Mouse (Mus musculus): ENCODE data around the gene Tlr3. TPM values are rescaled to one million over a fixed set of nuclear protein-coding genes. Genes with fewer than 3 reads are reported as not detected.

Gene Tlr3
- polyA plus RNA-seq, 1 experiment from 2014 or later, result 1.1 TPM

DNA sequence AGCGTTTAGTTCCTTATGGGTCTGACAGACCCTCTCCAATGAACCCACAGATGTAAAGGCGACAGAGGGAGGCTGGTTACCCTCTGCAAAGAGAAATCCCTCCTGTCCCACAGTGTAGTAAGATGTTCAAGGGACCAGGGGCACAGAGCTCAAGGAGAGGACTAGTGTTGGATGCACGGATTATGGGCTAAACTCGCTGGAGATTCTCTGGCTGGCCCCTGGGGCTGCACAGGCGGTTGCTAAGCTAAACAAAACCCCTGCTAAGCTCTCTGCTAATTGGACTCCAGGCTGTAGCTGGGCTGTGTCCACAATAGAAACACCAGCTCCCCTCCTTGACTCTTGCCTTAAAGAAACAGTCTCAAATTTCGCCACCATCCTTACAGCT, 28.9 kb downstream of the Tlr3 start, which contains the start of gene Fam149a:
Fam149a (minus strand) TSS at position 329 of the 385 bp plus-strand sequence.
- no peaks in the 10 kb centered on the region for H3K36me3 ChIP-seq
- H3K9ac ChIP-seq, result peak within 1 kb of the TSS; percentile 61
- ATAC-seq (ENCODE audit: low FRiP score), result peak; percentile 72
- H3K9me3 ChIP-seq (replicated peaks), result no peaks in the 10 kb centered on the region
- H3K27me3 ChIP-seq, result peaks cover 10% of the 10 kb centered on the region
- H3K27ac ChIP-seq, result no peak within 1 kb of the TSS
- H3K4me1 ChIP-seq, result peaks cover 15% of the 10 kb centered on the region
- WGBS, result 3% methylated on average over 6 of the region's 6 CpGs
- H3K4me2 ChIP-seq (replicated peaks), result peak within 1 kb of the TSS; percentile 87
- H3K4me3 ChIP-seq, result peak within 1 kb of the TSS; percentile 40

DNA sequence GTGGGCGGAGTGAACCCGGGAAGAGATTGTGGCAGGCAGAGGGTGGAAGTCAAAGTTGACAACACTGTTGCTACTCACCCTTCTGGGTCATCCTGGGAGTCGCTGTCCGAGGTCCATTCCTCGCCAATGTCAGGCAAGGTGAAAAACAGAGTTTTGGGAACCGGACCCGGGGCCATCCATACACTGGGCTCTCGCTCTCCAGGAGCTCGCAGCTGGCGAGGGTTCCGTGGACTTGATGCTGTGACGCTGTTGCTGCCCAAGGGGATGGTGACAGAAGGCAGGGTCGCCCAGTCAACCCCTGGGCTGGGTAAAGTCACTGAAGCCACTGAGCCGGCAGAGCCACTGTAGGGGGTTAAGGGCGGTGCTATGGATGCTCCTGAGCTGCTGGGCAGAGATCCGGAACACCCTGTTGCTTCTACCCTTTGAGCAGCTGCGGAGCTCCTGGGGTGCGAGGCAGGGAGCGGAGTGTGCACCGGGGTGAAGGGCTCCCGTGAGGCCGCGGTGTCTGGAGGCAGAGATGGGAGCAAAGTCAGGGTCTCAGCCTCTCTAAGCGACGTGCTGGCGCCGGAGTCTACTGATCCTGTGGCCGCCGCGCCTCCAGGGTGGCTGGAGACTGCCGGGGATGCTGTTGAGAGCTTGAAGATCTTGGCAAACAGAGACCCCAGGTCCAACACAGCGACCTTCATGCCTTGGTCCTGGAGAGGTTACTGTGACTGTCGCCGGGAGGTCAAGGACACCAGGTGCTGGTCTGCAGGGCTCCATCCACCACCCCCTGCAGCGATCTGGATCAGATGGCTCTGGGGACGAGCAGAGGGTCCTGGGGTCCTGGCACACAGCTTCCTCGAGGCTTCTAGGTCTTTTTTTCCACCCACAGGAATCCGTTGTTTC, 29.6 kb downstream of the Tlr3 start:
- no peak overlapping the region for H3K27ac ChIP-seq
- H3K4me3 ChIP-seq, result peak overlapping the region; percentile 40
- no peaks in the 10 kb centered on the region for H3K36me3 ChIP-seq
- H3K27me3 ChIP-seq, result peaks cover 10% of the 10 kb centered on the region
- peak overlapping the region; percentile 61 for H3K9ac ChIP-seq
- WGBS, result 2% methylated on average over 38 of the region's 38 CpGs
- no peaks in the 10 kb centered on the region for H3K9me3 ChIP-seq (replicated peaks)
- peak overlapping the region; percentile 87 for H3K4me2 ChIP-seq (replicated peaks)
- ATAC-seq (ENCODE audit: low FRiP score), result peak; percentile 59
- H3K4me1 ChIP-seq, result peaks cover 15% of the 10 kb centered on the region

DNA sequence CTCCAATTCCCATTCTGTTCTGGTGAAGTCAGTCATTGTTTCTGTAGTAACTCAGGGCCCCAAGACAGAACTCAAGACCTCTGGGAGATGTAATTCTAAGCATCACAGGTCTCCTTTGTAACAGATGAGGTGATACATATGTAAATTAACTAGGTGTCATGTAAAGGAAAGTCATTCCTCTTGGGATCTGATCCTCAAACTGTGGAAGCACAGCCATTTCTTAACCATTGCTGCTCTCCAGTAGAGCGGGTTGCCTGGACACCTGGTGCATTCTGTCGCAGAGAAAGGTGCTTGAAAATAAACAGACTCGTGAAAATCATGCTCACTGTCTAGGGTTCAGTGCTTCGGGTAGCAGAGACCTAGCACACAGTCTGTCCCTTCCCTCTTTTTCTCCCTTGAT, 30.3 kb downstream of the Tlr3 start:
- no peak for ATAC-seq (ENCODE audit: low FRiP score)
- WGBS, result 13% methylated on average over 4 of the region's 4 CpGs
- Histone ChIP-seq H3K9ac (no peak overlapping the region), H3K27me3 (peaks cover 10% of the 10 kb centered on the region), H3K4me3 (no peak overlapping the region), H3K4me1 (peaks cover 15% of the 10 kb centered on the region), H3K27ac (no peak overlapping the region), H3K36me3 (no peaks in the 10 kb centered on the region), H3K4me2 (replicated peaks) (no peak overlapping the region), H3K9me3 (replicated peaks) (no peaks in the 10 kb centered on the region)

DNA sequence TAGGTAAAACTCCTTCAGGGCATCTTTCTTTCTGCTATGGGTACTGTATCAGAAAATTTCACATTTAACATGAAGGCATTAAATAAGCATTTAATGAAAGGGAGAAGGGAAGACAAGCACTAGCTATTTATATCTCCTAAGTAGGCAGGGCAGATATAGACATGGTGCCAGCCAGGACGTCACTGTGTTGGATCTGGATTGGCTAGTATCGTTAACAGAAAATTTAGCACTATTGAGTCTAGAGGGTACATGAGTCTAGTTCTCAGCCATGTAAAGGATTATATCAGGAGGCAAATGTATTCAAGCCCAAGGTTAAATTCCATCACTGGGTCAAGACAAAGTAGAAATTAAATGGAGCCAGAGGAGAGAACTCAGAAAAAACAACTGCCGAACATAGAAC, 36.8 kb downstream of the Tlr3 start:
- Histone ChIP-seq H3K9ac (no peak overlapping the region), H3K9me3 (replicated peaks) (no peaks in the 10 kb centered on the region), H3K4me2 (replicated peaks) (no peak overlapping the region), H3K4me3 (no peak overlapping the region), H3K27me3 (no peaks in the 10 kb centered on the region), H3K36me3 (no peaks in the 10 kb centered on the region), H3K4me1 (no peaks in the 10 kb centered on the region), H3K27ac (no peak overlapping the region)
- no peak for ATAC-seq (ENCODE audit: low FRiP score)
- 78% methylated on average over 3 of the region's 3 CpGs for WGBS

DNA sequence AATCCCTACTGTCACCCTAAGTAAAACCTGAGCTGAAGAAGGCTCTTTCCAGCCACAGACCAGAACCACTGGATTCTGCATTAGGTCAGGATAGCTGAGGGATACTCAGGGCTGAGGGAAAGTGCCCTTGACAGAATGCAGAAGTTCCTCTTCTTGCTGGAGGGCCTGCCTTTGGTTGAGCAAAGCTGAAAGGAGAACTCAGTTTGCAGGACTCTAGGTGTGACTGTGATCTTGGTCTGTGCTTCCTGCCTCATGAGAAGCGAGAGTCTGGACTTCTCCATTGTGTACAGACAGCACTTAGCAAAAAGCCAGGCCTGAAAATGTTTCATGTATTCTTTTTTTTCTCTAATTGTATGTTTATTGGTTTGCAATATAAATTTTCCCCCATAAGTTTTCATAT, 43.7 kb downstream of the Tlr3 start:
- H3K4me3 ChIP-seq, result no peak overlapping the region
- ATAC-seq (ENCODE audit: low FRiP score), result no peak
- H3K9ac ChIP-seq, result no peak overlapping the region
- H3K36me3 ChIP-seq, result no peaks in the 10 kb centered on the region
- H3K27ac ChIP-seq, result no peak overlapping the region
- H3K27me3 ChIP-seq, result no peaks in the 10 kb centered on the region
- H3K4me2 ChIP-seq (replicated peaks), result no peak overlapping the region
- H3K4me1 ChIP-seq, result no peaks in the 10 kb centered on the region
- WGBS, result 94% methylated on average over 1 of the region's 1 CpGs
- no peaks in the 10 kb centered on the region for H3K9me3 ChIP-seq (replicated peaks)

DNA sequence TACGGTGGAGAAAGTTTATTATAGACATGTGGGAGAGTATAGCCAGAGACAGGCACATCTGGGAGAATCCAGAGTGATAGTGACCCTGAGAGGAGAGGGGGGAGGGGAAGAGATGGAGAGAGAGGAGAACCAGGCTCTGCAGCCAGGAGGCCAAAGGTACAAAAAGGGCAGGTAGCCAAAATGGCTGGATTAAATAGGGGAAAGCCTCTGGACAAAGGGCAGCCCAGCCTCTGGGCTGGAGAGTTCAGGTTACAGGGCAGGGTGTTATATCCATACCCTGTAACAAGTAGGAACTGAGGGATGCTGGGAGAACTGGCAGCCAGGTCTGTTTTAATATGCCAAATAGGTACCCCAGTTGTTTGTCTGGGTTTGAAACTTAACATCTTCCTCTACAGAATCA, 47.7 kb downstream of the Tlr3 start:
- WGBS, result 91% methylated on average over 1 of the region's 1 CpGs
- no peak overlapping the region for H3K4me3 ChIP-seq
- no peak for ATAC-seq (ENCODE audit: low FRiP score)
- no peak overlapping the region for H3K9ac ChIP-seq
- no peaks in the 10 kb centered on the region for H3K36me3 ChIP-seq
- no peaks in the 10 kb centered on the region for H3K9me3 ChIP-seq (replicated peaks)
- no peak overlapping the region for H3K4me2 ChIP-seq (replicated peaks)
- H3K27me3 ChIP-seq, result no peaks in the 10 kb centered on the region
- H3K27ac ChIP-seq, result no peak overlapping the region
- no peaks in the 10 kb centered on the region for H3K4me1 ChIP-seq

DNA sequence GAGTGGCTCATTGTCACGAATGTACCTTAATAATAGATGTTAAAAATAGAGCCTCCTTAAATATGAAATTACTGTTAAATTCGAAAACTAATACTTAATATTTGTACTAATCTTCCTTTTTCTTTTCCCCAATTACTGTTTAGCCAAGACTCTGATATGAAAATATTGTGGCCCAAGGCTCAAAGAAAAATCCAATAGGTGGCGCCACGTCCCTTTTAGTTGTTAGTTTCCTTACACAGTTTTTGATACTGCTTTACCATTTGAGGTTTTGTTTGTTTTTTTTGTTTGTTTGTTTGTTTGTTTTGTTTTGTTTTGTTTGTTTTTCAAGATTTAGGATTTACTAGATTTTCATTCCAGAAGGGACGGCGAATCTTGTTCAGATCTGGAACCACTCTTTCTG, 48.6 kb downstream of the Tlr3 start:
- no peak overlapping the region for H3K4me3 ChIP-seq
- no peak overlapping the region for H3K27ac ChIP-seq
- no peak overlapping the region for H3K4me2 ChIP-seq (replicated peaks)
- no peaks in the 10 kb centered on the region for H3K27me3 ChIP-seq
- H3K36me3 ChIP-seq, result no peaks in the 10 kb centered on the region
- H3K4me1 ChIP-seq, result peaks cover 2% of the 10 kb centered on the region; the same call in 1 of the 2 replicates
- H3K9me3 ChIP-seq (replicated peaks), result no peaks in the 10 kb centered on the region
- H3K9ac ChIP-seq, result no peak overlapping the region
- WGBS, result 68% methylated on average over 6 of the region's 6 CpGs
- ATAC-seq (ENCODE audit: low FRiP score), result no peak

DNA sequence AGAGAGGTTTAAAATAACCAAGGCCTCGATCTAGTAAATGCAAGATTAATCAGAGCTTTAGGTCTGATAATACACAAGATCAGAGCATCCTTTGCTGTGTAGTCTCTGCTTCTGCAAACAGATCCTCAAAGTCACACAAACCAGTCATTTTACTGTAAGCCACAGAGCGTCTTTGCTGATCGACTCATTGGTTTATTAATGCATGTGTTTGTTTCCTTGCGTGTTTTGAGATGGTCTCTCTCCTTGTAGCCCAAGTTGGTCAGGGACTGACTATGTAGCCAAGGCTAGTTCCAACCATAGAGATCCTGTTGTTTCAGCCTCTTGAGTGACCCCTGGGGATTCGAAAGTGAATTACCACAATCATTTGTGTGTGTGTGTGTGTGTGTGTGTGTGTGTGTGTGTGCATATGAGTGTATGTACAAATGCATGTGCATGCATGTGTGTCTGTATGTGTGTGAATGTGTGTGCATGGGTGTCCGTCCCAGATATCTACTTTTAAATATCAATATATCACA, 51.7 kb downstream of the Tlr3 start:
- Histone ChIP-seq H3K36me3 (no peaks in the 10 kb centered on the region), H3K9me3 (replicated peaks) (no peaks in the 10 kb centered on the region), H3K4me1 (peaks cover 2% of the 10 kb centered on the region; the same call in 1 of the 2 replicates), H3K9ac (no peak overlapping the region), H3K4me3 (no peak overlapping the region), H3K27me3 (no peaks in the 10 kb centered on the region), H3K27ac (no peak overlapping the region), H3K4me2 (replicated peaks) (no peak overlapping the region)
- no peak for ATAC-seq (ENCODE audit: low FRiP score)
- WGBS, result 83% methylated on average over 6 of the region's 6 CpGs

DNA sequence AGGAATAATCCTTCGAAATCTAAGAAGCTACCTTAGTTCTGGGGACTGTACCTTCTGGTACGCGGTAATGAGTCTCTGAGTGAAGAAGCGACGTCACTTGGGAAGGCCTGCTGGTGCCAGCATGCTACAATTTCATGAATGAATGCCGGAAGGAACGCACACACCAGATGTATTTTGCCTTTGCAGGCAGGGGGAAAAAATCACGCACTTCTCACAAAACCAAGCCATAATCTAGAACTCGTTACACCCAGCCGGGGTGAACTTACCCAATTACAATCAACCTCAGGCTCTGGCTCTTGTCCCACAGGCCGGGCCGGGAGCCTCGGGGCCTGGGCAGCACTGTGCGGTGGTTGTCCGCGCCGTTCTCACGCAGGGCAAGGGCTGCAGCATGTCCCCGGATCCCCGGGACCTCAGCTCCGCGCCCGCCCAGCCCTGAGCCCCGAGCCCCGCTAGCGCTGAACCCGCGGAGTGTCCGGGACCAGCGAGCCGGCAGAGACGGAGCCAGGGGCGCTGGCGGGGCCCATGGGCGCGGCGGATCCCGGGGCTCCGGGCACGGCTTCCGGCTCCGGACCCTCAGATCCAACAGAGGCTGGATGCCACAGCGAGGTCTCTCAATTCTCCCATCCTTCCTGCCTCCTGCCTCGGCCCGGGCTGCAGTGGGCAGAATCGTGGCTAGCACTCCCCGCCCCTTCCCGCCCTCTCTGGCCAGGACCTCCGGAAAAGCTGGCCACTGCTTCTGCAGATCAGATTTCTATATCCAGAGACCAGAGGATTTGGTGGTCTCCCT, 52.6 kb downstream of the Tlr3 start:
- no peaks in the 10 kb centered on the region for H3K27me3 ChIP-seq
- no peaks in the 10 kb centered on the region for H3K36me3 ChIP-seq
- peak overlapping the region; percentile 71 for H3K4me3 ChIP-seq
- peak overlapping the region; percentile 87 for H3K9ac ChIP-seq
- WGBS, result 4% methylated on average over 48 of the region's 49 CpGs
- ATAC-seq (ENCODE audit: low FRiP score), result peak; percentile 86
- H3K4me1 ChIP-seq, result peaks cover 2% of the 10 kb centered on the region; the same call in 1 of the 2 replicates
- no peak overlapping the region for H3K27ac ChIP-seq
- no peaks in the 10 kb centered on the region for H3K9me3 ChIP-seq (replicated peaks)
- peak overlapping the region; percentile 94 for H3K4me2 ChIP-seq (replicated peaks)

DNA sequence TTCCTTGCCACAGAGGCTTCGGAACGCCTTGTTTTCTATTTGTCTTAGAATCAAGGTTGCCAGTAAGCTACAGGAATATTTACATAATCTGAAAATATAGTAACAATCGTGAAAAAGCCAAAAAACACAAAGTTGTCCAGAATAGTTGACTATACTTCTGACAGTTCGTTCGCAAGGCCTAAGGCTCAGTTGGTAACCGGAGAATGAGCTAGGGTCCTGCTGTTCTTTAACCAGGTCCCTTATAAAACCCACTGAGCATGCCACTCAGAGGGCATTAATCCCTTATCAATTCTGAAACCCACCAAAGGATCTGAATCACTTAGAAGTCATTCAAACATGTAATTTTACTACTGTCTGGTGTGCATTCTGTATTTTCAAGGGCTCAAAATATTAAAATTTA, 55.1 kb downstream of the Tlr3 start:
- Histone ChIP-seq H3K36me3 (no peaks in the 10 kb centered on the region; the same call in 1 of the 2 replicates), H3K27ac (no peak overlapping the region), H3K4me1 (peaks cover 2% of the 10 kb centered on the region; the same call in 1 of the 2 replicates), H3K9ac (no peak overlapping the region), H3K9me3 (replicated peaks) (no peaks in the 10 kb centered on the region), H3K27me3 (no peaks in the 10 kb centered on the region), H3K4me3 (no peak overlapping the region), H3K4me2 (replicated peaks) (no peak overlapping the region)
- WGBS, result 83% methylated on average over 6 of the region's 6 CpGs
- no peak for ATAC-seq (ENCODE audit: low FRiP score)

All from hindbrain, embryonic 12.5 days (tissue).